Mouse (Mus musculus) neural tube, embryonic 15.5 days (tissue): ENCODE measurements around the gene Ddx49. TPM values are rescaled to one million over a fixed set of nuclear protein-coding genes. Genes with fewer than 3 reads are reported as not detected.

Experiments used
- ATAC-seq: fragments of 200-750 bp; cut with Nextera tagmentation; 2 replicates; pipeline ENCODE4 v1.8.0; 2017; ENCODE audit warnings: mild to moderate bottlenecking, moderate TSS enrichment, moderate library complexity; ENCODE audit not compliant: low FRiP score
- H3K27ac ChIP-seq: fragments of 300-500 bp; sonication (generic); replicated peaks from 2 replicates; pipeline ENCODE4 v1.5.1; 2015; ENCODE audit warnings: mild to moderate bottlenecking, inconsistent platforms
- H3K27me3 ChIP-seq: fragments of 300-500 bp; sonication (generic); replicated peaks from 2 replicates; pipeline ENCODE4 v1.6.1; 2015; ENCODE audit warnings: inconsistent platforms
- H3K36me3 ChIP-seq: fragments of 300-500 bp; sonication (generic); 2 replicates; pipeline ENCODE4 v1.6.1; 2015; ENCODE audit warnings: inconsistent platforms
- H3K4me1 ChIP-seq: fragments of 300-500 bp; sonication (generic); 2 replicates; pipeline ENCODE4 v1.6.1; 2015; ENCODE audit warnings: inconsistent platforms
- H3K4me2 ChIP-seq: fragments of 300-500 bp; sonication (generic); 2 replicates; pipeline ENCODE4 v1.6.1; 2015; ENCODE audit warnings: inconsistent platforms, mild to moderate bottlenecking, moderate library complexity
- H3K4me3 ChIP-seq: fragments of 300-500 bp; sonication (generic); replicated peaks from 2 replicates; pipeline ENCODE4 v1.5.1; 2015; ENCODE audit warnings: mild to moderate bottlenecking, inconsistent platforms
- H3K9ac ChIP-seq: fragments of 300-500 bp; sonication (generic); replicated peaks from 2 replicates; pipeline ENCODE4 v1.6.1; 2015; ENCODE audit warnings: mild to moderate bottlenecking, inconsistent platforms
- H3K9me3 ChIP-seq: fragments of 300-500 bp; sonication (generic); replicated peaks from 2 replicates; pipeline ENCODE4 v1.6.1; 2016; ENCODE audit warnings: inconsistent platforms
- WGBS: fragments of 180-500 bp; shearing (Covaris S2); methylation state at CpG from one replicate; pipeline ENCODE4 v1.1.7; 2015; ENCODE audit warnings: mixed read lengths; 5-methylcytosine and 5-hydroxymethylcytosine counted together
- polyA plus RNA-seq: library from polyadenylated mRNA; unstranded; fragments of >200 nt; fragmentation: Nextera tagmentation; extraction: Ambion mirVana; gene quantifications from 2 replicates; pipeline ENCODE4 v1.2.1, GENCODE M21; 2015

Ddx49 gene
- polyA plus RNA-seq, 1 experiment from 2014 or later: 42.2 TPM

DNA sequence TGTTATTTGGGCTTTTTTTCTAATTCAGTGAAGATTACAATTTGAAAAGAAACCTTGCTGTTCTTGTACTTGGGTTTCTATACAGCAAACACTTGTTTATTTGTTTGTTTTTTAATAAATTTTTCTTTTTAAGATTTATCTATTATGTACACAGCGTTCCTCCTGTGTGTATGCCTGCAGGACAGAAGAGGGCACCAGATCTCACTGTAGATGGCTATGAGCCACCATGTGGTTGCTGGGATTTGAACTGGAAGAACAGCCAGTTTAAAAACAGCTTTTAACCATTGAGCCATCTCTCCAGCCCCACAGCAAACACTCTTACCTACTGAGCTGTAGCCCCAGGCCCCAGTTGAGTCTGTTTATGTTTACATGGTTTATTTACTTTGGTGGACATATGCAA lies 47.7 kb downstream of the Ddx49 start:
- Histone ChIP-seq H3K27me3 (no peaks in the 10 kb centered on the region), H3K9ac (no peak overlapping the region), H3K27ac (no peak overlapping the region), H3K9me3 (no peaks in the 10 kb centered on the region), H3K4me2 (no peak overlapping the region), H3K4me1 (no peaks in the 10 kb centered on the region), H3K36me3 (peaks cover 97% of the 10 kb centered on the region), H3K4me3 (no peak overlapping the region)
- 82% methylated on average over 1 of the region's 1 CpGs for WGBS
- ATAC-seq: no peak

DNA sequence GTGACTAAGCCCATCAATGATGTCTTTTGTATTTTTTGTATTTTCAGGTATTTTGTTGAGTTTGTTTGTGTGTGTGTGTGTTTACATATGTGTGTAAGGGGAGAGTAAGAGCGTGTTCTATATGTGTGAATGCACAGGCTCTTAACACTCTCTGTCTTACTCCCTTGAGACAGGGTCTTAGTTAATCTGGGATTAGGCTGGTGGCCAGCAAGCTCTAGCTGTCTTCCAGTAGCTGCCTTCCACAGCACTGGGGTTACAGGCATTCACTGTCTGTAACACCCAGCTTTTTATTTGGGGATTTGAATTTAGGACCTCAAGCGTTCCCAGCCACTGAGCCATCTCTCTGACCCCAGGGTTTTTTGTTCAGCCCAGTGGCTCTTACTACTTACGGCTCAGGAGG lies 54.4 kb downstream of the Ddx49 start:
- no peak for ATAC-seq
- WGBS: 91% methylated on average over 3 of the region's 3 CpGs
- Histone ChIP-seq H3K27me3 (no peaks in the 10 kb centered on the region), H3K9me3 (no peaks in the 10 kb centered on the region), H3K4me1 (peaks cover 32% of the 10 kb centered on the region), H3K36me3 (peaks cover 84% of the 10 kb centered on the region), H3K27ac (no peak overlapping the region), H3K4me2 (no peak overlapping the region), H3K4me3 (no peak overlapping the region), H3K9ac (no peak overlapping the region)

DNA sequence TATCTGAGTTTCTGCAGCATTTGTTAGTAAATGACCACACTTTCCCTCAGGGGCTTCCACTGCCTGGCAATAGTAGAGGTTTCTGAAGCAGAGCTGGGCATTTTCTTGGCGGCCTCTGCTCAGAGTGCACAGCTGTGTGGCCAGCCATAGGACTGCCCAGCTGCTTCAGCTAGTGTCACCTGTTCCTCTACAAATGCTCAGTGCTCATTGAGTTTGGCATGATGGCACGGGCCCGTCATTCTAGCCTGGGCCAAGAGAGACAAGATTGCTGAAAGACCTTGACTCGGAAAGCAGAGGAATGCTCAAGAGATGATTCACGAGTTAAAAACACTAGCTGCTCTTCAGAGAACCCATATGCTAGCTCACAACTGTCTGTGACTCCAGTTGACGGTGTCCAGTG lies 55.7 kb downstream of the Ddx49 start:
- Histone ChIP-seq H3K9me3 (no peaks in the 10 kb centered on the region), H3K9ac (no peak overlapping the region), H3K27ac (no peak overlapping the region), H3K4me3 (no peak overlapping the region), H3K27me3 (no peaks in the 10 kb centered on the region), H3K36me3 (peaks cover 84% of the 10 kb centered on the region), H3K4me1 (peaks cover 32% of the 10 kb centered on the region), H3K4me2 (no peak overlapping the region)
- 92% methylated on average over 6 of the region's 6 CpGs for WGBS
- ATAC-seq: no peak

Other genes with a start within 250 kb of the Ddx49 start
- 1.4 and 2.0 TPM in 2 replicates for gene Tm6sf2, start 229.6 kb downstream of the Ddx49 start, polyA plus RNA-seq
- gene Hapln4, start 219.0 kb downstream of the Ddx49 start, polyA plus RNA-seq: 1.5 and 1.6 TPM in 2 replicates
- gene Ncan, start 181.6 kb downstream of the Ddx49 start, polyA plus RNA-seq: 160 and 169 TPM in 2 replicates
- gene Nr2c2ap, start 171.2 kb downstream of the Ddx49 start, polyA plus RNA-seq: 47.2 and 49.0 TPM in 2 replicates
- gene Rfxank, start 163.3 kb downstream of the Ddx49 start, polyA plus RNA-seq: 12.3 and 14.6 TPM in 2 replicates
- 60.8 and 62.6 TPM in 2 replicates for gene Borcs8, start 163.0 kb downstream of the Ddx49 start, polyA plus RNA-seq
- 1.4 and 1.5 TPM in 2 replicates for gene Mef2b, start 162.8 kb downstream of the Ddx49 start, polyA plus RNA-seq
- 51.1 and 54.0 TPM in 2 replicates for gene Tmem161a, start 130.1 kb downstream of the Ddx49 start, polyA plus RNA-seq
- gene Slc25a42, start 90.2 kb downstream of the Ddx49 start, polyA plus RNA-seq: 9.3 and 10.9 TPM in 2 replicates
- 77.3 and 80.5 TPM in 2 replicates for gene Sugp2, start 68.3 kb downstream of the Ddx49 start, polyA plus RNA-seq
- 106 and 112 TPM in 2 replicates for gene Armc6, start 68.0 kb downstream of the Ddx49 start, polyA plus RNA-seq
- 22.7 and 30.1 TPM in 2 replicates for gene Homer3, start 19.7 kb downstream of the Ddx49 start, polyA plus RNA-seq
- gene Cope, start within 50 bp of the Ddx49 start, polyA plus RNA-seq: 299 and 314 TPM in 2 replicates
- 35.5 and 42.4 TPM in 2 replicates for gene Cers1, start 13.3 kb upstream of the Ddx49 start, polyA plus RNA-seq
- 7.9 and 9.8 TPM in 2 replicates for gene Gdf1, start 27.3 kb upstream of the Ddx49 start, polyA plus RNA-seq
- 11.8 and 12.6 TPM in 2 replicates for gene Upf1, start 50.8 kb upstream of the Ddx49 start, polyA plus RNA-seq
- gene Comp, start 71.1 kb upstream of the Ddx49 start, polyA plus RNA-seq: 3.1 and 6.4 TPM in 2 replicates
- gene Crtc1, start 137.1 kb upstream of the Ddx49 start, polyA plus RNA-seq: 44.9 and 45.6 TPM in 2 replicates
- 33.3 and 35.0 TPM in 2 replicates for gene Klhl26, start 174.5 kb upstream of the Ddx49 start, polyA plus RNA-seq
- 153 and 188 TPM in 2 replicates for gene Tmem59l, start 184.9 kb upstream of the Ddx49 start, polyA plus RNA-seq
- gene Crlf1, start 190.7 kb upstream of the Ddx49 start, polyA plus RNA-seq: 7.9 and 8.7 TPM in 2 replicates
- gene Rex1bd, start 204.3 kb upstream of the Ddx49 start, polyA plus RNA-seq: 165 and 181 TPM in 2 replicates
- 653 and 714 TPM in 2 replicates for gene Uba52, start 208.3 kb upstream of the Ddx49 start, polyA plus RNA-seq
- 381 and 389 TPM in 2 replicates for gene Fkbp8, start 225.2 kb upstream of the Ddx49 start, polyA plus RNA-seq
- gene Kxd1, start 225.5 kb upstream of the Ddx49 start, polyA plus RNA-seq: 44.4 and 51.1 TPM in 2 replicates
- gene Ell, start 237.0 kb upstream of the Ddx49 start, polyA plus RNA-seq: 14.7 and 19.2 TPM in 2 replicates